Mouse (Mus musculus): ENCODE results near the gene Olfr1180.
"Not testable (repeated sequence)": the region's sequence is repeated elsewhere in the genome, so short reads cannot be mapped to it uniquely, and the experiment has no call there.

The Olfr1180 gene

GRCm38 (mm10) chr2:88419051-88419450 lies at the start of gene Olfr1180:
Gene Olfr1180 (minus strand): TSS chr2:88419151.
- DNase-seq (ENCODE audit: low spot score) = no peak

- not testable (repeated sequence) for DNase-seq (ENCODE audit: low spot score)
Observed at GRCm38 (mm10) chr2:88454567-88454966, 35.6 kb upstream of the Olfr1180 start, which contains the start of gene Olfr1183. Gene Olfr1183 (plus strand): TSS chr2:88454867.

GRCm38 (mm10) chr2:88449031-88449430 lies 30.1 kb upstream of the Olfr1180 start, which contains the start of gene Gm13757:
Gene Gm13757 (minus strand): TSS chr2:88449131.
- no peak for DNase-seq (ENCODE audit: low spot score)

- DNase-seq (ENCODE audit: low spot score) = no peak
Observed at GRCm38 (mm10) chr2:88426071-88426470, 7.1 kb upstream of the Olfr1180 start, which contains the start of gene Olfr1181. Gene Olfr1181 (minus strand): TSS chr2:88426171.

- DNase-seq (ENCODE audit: low spot score) = no peak
Observed at GRCm38 (mm10) chr2:88406353-88406752, 12.6 kb downstream of the Olfr1180 start, which contains the start of gene Olfr1179. Gene Olfr1179 (minus strand): TSS chr2:88406453.

- no peak for DNase-seq (ENCODE audit: low spot score)
Observed at GRCm38 (mm10) chr2:88386762-88387161, 32.2 kb downstream of the Olfr1180 start, which contains the start of gene Olfr1178. Gene Olfr1178 (plus strand): TSS chr2:88387062.
